Mouse (Mus musculus): ENCODE results near the gene LTO1.

LTO1 gene

GRCm38 (mm10) chr7:144941242-144941831, 26.4 kb downstream of the LTO1 start:
- peak; percentile 32 to 42 for DNase-seq

DNA sequence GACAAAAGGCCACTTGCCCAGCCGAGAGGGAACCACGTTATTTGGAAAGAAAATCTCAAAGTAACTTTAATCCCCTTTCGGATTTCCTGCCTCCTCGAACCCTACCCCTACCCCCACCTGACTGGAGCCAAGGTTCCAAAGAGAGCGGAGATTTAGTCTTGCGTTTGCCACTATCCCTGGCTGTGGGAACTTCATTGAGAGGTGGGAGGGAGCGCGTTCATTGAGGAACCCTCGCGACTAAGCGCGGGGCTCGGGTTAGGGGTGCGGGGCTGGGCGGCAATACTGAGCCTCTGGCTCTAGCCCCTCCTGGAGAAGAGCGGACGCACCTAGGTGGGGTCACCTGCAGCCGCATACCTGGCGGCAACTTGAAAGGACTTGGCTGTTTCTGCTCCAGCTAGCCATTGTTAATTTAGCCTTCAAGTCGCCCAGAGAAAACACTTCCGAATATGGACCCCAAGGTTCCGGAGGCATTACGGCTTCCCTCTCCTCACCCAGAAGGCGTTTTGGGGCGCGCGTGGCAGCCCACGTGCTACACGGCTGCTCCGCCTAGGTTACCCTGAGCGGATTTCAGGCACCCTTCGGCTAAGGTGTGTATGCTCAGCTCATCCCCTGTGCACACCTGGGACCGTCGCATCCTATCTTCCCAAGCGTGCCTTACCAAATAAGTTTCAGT, 27.3 kb downstream of the LTO1 start:
- DNase-seq, result no peak

GRCm38 (mm10) chr7:144942744-144943135, 27.8 kb downstream of the LTO1 start:
- DNase-seq, result no peak

- DNase-seq, result peak in 1 of 2 experiments; percentile 52
Measured at GRCm38 (mm10) chr7:144943254-144943653, 28.4 kb downstream of the LTO1 start.

- no peak for DNase-seq
Measured at GRCm38 (mm10) chr7:144958509-144959395, 43.9 kb downstream of the LTO1 start.

GRCm38 (mm10) chr7:144963911-144964310, 49.0 kb downstream of the LTO1 start:
- no peak for DNase-seq

DNA sequence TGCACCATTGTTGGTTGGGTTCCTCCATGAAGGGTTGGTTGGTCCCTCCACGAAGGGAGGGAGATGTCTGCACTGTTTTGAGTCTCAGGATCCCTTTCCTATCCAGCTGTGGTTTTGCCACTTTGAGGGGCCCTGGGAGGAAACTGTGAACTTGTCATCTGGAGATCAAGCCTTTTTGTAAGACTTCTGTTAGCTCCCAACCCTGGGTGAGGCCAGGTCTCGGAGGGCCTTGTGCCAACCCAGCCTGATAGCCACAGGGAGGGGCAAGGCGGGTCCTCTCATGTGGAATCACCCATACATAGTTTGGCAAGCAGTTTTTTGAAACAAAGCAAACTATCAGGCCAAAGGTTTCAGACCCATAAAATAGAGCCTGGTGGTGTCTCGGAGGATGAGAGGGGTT, 49.4 kb downstream of the LTO1 start:
- DNase-seq, result no peak

DNA sequence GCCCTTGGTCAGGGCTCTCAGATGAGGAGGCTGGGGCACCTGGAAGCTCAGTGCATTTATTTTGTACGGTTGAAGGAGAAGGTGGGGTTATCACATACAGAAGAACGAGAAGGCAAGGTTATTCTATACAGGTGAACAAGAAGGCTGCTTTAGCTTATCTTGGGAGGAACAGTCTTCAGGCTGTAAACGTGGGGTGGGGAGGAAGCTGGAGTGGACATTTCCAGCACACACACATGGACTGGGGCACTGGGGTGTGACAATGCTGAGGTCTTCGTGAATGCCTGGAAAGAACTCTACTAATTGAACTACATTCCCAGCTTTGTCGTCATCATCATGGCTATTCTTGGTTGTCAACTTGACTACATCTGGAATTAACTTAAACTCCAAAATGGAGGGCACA, 51.0 kb downstream of the LTO1 start:
- DNase-seq, result no peak

- DNase-seq, result no peak
Measured at GRCm38 (mm10) chr7:144970997-144971768, 56.3 kb downstream of the LTO1 start.

GRCm38 (mm10) chr7:144971769-144972168, 56.9 kb downstream of the LTO1 start:
- DNase-seq, result no peak

GRCm38 (mm10) chr7:144973461-144973860, 58.6 kb downstream of the LTO1 start:
- DNase-seq, result no peak

DNA sequence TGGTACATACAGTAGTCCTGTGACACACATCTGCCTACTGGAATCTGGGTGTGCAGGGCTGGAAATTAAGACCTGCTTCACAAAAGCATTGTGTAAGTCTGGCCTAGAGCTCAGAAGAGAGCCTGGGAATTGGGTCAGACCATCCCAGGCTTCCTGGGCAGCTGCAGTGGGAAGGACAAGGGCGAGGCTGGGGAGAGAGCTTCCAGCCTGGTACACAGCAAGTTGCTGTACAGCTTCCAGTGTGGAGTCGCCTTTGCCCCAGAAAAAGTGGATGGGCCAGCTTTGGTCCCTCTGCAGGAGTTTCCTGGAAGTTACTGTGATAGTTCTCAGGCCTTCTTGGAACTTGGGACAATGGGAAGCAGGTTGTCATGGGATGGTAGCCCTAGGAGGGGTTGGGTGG, 62.2 kb downstream of the LTO1 start:
- DNase-seq, result no peak

- DNase-seq, result no peak
Measured at GRCm38 (mm10) chr7:144979814-144980213, 64.9 kb downstream of the LTO1 start.
